Mouse (Mus musculus): ENCODE measurements around the gene Med13l. TPM values are rescaled to one million over a fixed set of nuclear protein-coding genes. Genes with fewer than 3 reads are reported as not detected.

The Med13l gene
- 17.0 and 17.1 TPM in 2 replicates for polyA plus RNA-seq (2016; fragmentation: Nextera tagmentation; extraction: Ambion mirVana)

DNA sequence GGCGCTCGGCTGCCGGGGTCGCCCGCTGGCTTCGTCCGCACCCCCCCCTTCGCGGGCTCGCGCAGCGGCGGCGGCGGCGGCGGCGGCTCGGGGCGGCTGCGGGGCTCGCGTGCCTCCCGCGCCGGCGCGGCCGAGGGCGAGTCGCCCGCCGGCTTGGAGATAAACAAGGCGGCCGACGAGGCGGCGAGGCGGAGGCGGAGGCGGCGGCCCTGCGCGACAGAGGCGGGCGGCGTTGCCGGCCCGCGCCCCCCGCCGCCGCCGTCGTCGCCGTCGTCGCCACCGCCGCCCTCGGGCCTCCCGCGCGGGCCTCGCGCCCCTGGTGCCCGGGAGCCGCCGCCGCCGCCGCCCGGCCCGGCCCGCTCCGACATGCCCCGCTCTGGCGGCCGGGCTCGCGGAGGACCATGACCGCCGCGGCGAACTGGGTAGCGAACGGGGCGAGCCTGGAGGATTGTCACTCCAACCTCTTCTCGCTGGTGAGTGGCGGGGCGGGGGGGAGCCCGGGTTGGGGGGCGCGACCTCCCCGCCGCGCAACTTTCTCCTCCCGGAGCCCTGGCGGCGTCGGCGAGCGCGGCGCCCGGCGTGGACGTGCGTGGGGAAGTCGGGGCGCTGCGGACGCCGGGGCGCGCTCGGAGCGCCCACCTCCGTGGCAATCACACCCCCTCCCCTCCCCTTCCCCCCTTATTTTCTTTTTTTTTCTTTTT is at the start of gene Med13l:
Med13l (plus strand) TSS at position 295 of the 701 bp plus-strand sequence.
- Histone ChIP-seq H3K4me3 (replicated peaks) (peak within 1 kb of the TSS; percentile 80), H3K4me1 (replicated peaks) (peaks cover 43% of the 10 kb centered on the region), H3K27ac (peak within 1 kb of the TSS; percentile 98), H3K27me3 (peaks cover 15% of the 10 kb centered on the region; the same call in 1 of the 2 replicates), H3K9me3 (no peaks in the 10 kb centered on the region), H3K9ac (replicated peaks) (peak within 1 kb of the TSS; percentile 95), H3K36me3 (no peaks in the 10 kb centered on the region), H3K4me2 (peak within 1 kb of the TSS; percentile 82)
- peak; percentile 70 for ATAC-seq (ENCODE audit: insufficient number of reproducible peaks, insufficient read depth, low FRiP score, low TSS enrichment, low read depth)
- WGBS: under 1% methylated on average over 77 of the region's 120 CpGs

DNA sequence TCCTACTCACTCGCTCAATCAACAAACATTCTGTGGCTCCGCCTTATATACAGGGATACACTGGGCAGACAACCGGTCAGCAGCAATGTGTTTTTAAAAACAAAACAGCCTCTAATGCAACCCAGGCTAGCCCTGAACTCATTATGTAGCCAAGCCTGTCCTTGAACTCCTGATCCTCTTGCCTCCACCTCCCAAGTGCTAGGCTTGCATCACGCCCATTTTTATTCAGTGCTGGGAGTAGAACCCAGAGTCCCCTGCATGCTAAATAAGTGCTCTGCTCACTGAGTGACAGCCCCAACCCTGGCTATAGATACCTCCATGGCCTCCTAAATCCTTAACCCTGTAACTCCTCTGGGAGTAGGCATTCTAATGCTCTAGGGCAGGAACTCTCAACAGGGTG is 49.5 kb upstream of the Med13l start:
- Histone ChIP-seq H3K27me3 (no peaks in the 10 kb centered on the region), H3K4me1 (replicated peaks) (peaks cover 39% of the 10 kb centered on the region), H3K27ac (no peak overlapping the region), H3K9me3 (no peaks in the 10 kb centered on the region), H3K4me3 (replicated peaks) (no peak overlapping the region), H3K4me2 (no peak overlapping the region), H3K36me3 (no peaks in the 10 kb centered on the region), H3K9ac (replicated peaks) (no peak overlapping the region)
- WGBS: 91% methylated on average over 4 of the region's 4 CpGs
- no peak for ATAC-seq (ENCODE audit: insufficient number of reproducible peaks, insufficient read depth, low FRiP score, low TSS enrichment, low read depth)

DNA sequence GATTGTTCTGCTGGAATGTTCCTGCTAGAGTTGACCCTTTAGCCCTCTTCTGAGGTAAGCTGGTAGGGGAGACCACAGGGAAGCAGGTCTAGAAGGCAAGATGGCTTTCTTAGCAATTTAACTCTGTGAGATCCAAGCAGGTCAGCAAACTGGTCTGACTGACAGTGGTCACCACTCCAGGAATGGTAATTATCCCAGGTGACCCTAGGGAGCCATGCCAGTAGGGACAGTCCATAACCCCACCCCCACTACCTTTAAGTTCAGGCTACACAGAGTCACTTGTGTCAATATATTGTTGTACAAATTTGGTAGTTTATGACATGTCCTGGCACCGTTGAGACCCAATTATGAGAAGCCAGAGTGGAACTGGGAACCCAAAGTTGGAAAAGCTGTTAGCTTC is 47.5 kb upstream of the Med13l start:
- Histone ChIP-seq H3K9ac (replicated peaks) (no peak overlapping the region), H3K4me3 (replicated peaks) (no peak overlapping the region; the same call in 1 of the 2 replicates), H3K36me3 (no peaks in the 10 kb centered on the region), H3K27me3 (no peaks in the 10 kb centered on the region), H3K9me3 (no peaks in the 10 kb centered on the region), H3K4me2 (0 out of 2 replicates have a peak overlapping the region, but pooled peaks have one; percentile 60), H3K27ac (peak overlapping the region; percentile 92; the same call in 1 of the 2 replicates), H3K4me1 (replicated peaks) (peaks cover 55% of the 10 kb centered on the region)
- ATAC-seq (ENCODE audit: insufficient number of reproducible peaks, insufficient read depth, low FRiP score, low TSS enrichment, low read depth): no peak
- 28% methylated on average over 1 of the region's 1 CpGs for WGBS

DNA sequence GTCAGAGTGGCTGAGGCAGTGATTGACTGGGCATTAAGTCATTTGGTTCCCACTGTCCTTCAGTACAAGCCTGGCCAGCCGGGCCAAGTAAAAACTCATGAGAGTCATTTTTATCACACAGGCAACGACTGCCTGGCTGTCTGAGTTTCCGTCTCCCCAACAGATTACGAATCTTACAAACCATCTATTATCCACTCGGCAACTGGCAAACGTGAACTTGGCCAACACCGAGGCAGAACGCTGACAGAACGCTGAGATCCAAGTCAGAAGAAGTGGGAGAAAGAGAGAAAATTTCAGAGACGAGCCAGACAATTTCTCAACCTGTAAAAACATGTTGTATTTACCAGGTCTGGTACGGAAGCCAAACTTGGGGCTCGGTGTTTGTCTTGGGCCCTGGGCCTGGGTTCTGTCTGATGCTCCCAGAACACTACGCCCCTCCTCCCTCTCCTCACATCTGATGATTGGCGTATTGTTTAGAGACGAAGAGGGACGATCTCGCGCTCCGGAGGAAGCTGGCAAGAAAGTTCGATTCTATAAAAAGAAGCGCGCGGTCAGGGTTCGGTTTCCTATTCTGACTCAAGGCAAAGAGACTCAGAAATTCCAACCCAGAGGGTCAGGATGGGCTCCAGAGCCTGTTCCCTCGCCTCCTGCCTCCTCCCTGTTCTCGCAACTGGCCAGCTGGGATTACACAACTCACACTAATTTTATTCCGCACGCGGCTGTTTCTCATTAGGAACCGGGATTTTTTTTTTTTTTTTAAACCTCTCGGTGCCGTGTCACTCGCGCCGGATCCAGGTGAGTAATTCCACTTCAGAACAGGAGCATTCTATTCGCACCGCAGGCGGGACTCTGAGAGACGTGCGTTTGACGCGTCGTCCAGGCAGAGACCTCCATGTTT is 46.6 kb upstream of the Med13l start:
- Histone ChIP-seq H3K4me1 (replicated peaks) (peaks cover 63% of the 10 kb centered on the region), H3K4me3 (replicated peaks) (peak overlapping the region; percentile 31), H3K9ac (replicated peaks) (peak overlapping the region; percentile 45; the same call in 1 of the 2 replicates), H3K27ac (peak overlapping the region; percentile 92), H3K9me3 (no peaks in the 10 kb centered on the region), H3K36me3 (no peaks in the 10 kb centered on the region), H3K4me2 (peak overlapping the region; percentile 60), H3K27me3 (no peaks in the 10 kb centered on the region)
- WGBS: 2% methylated on average over 43 of the region's 43 CpGs
- no peak for ATAC-seq (ENCODE audit: insufficient number of reproducible peaks, insufficient read depth, low FRiP score, low TSS enrichment, low read depth)

DNA sequence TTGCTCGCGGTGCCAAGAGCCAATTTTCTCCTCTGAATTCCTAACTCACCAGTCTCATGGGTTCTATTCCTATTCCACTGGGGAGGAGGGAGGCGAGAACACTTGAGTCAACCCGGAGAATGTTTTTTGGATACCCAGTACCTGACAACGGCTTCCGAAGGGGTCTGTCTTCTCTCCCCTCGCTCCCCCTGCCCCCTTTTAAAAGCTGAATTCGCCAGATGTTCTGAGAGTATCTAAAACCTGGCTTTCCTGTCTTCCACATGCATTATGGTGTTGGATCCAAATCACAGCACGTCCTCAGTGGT is 46.0 kb upstream of the Med13l start:
- Histone ChIP-seq H3K4me2 (peak overlapping the region; percentile 60), H3K4me1 (replicated peaks) (peaks cover 65% of the 10 kb centered on the region), H3K27ac (peak overlapping the region; percentile 92), H3K27me3 (no peaks in the 10 kb centered on the region), H3K9ac (replicated peaks) (peak overlapping the region; percentile 45; the same call in 1 of the 2 replicates), H3K9me3 (no peaks in the 10 kb centered on the region), H3K36me3 (no peaks in the 10 kb centered on the region), H3K4me3 (replicated peaks) (peak overlapping the region; percentile 31)
- 7% methylated on average over 9 of the region's 9 CpGs for WGBS
- ATAC-seq (ENCODE audit: insufficient number of reproducible peaks, insufficient read depth, low FRiP score, low TSS enrichment, low read depth): no peak

DNA sequence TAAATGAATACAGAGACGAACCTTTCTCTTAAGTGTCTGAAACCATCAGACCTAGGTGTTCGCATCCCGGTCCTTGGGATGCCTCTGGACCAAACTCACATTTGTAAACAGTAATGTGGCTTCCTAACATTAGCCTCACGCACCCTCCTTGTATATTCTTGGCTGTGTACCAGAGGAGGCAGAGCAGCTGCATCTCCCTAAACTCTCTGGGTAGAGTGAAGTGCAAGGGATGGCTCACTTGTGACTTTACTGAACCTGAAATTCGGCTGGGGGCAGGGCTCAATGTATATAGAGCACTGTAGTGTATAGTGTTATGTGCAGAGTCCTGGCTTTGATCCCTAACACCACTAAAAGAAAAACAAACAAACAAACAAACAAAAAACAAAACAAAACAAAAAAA is 45.6 kb upstream of the Med13l start:
- Histone ChIP-seq H3K4me3 (replicated peaks) (peak overlapping the region; percentile 31), H3K27me3 (no peaks in the 10 kb centered on the region), H3K4me2 (peak overlapping the region; percentile 60), H3K9ac (replicated peaks) (peak overlapping the region; percentile 45; the same call in 1 of the 2 replicates), H3K9me3 (no peaks in the 10 kb centered on the region), H3K27ac (peak overlapping the region; percentile 92), H3K4me1 (replicated peaks) (peaks cover 65% of the 10 kb centered on the region), H3K36me3 (no peaks in the 10 kb centered on the region)
- no peak for ATAC-seq (ENCODE audit: insufficient number of reproducible peaks, insufficient read depth, low FRiP score, low TSS enrichment, low read depth)
- WGBS: 28% methylated on average over 5 of the region's 5 CpGs

DNA sequence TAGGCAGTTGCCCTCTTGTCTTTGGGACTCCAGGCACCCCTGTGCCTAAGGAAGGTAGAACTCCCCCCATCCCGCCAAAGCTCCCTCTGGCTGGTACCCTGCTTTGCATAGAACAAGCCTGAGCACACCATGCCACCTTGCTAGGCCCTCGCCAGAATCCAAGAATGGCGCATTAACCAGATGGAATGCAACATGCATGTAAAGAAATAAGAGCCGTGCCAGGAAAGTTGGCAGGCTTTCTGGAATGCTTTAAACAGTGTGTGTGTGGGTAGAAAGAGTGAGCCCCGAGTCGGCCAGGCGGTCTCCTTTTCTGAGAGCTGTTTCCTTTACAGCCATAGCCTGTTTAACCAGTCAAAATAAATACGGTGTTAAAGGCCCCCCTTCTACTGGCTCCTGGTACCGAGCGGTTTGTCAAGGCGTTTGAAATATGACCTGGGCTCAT is 45.2 kb upstream of the Med13l start:
- H3K27me3 ChIP-seq: no peaks in the 10 kb centered on the region
- ATAC-seq (ENCODE audit: insufficient number of reproducible peaks, insufficient read depth, low FRiP score, low TSS enrichment, low read depth): peak; percentile 66; the same call in 1 of the 2 replicates
- H3K27ac ChIP-seq: peak overlapping the region; percentile 92
- H3K4me1 ChIP-seq (replicated peaks): peaks cover 65% of the 10 kb centered on the region
- no peaks in the 10 kb centered on the region for H3K9me3 ChIP-seq
- peak overlapping the region; percentile 60 for H3K4me2 ChIP-seq
- H3K9ac ChIP-seq (replicated peaks): no peak overlapping the region; the same call in 1 of the 2 replicates
- 5% methylated on average over 11 of the region's 11 CpGs for WGBS
- no peaks in the 10 kb centered on the region for H3K36me3 ChIP-seq
- 0 out of 2 replicates have a peak overlapping the region, but pooled peaks have one; percentile 31 for H3K4me3 ChIP-seq (replicated peaks)

DNA sequence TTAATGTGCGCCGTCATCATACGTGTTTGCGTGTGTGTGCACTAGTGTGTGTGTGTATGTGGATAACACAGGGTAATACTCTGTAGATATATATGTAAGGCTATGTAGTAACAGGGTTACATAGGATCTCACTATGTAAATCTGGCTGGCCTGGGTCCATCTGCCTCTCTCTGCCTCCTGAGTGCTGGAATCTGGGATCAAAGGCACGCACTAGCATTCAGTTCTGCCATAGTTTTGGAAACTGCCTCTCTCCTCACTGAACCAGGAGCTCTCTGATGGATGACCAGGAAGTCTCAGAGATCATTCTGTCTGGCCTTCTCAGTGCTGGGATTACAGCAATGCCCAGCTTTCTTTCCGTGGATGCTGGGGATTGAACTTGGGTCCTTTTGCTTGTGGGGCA is 44.4 kb upstream of the Med13l start:
- H3K9ac ChIP-seq (replicated peaks): 0 out of 2 replicates have a peak overlapping the region, but pooled peaks have one; percentile 18

DNA sequence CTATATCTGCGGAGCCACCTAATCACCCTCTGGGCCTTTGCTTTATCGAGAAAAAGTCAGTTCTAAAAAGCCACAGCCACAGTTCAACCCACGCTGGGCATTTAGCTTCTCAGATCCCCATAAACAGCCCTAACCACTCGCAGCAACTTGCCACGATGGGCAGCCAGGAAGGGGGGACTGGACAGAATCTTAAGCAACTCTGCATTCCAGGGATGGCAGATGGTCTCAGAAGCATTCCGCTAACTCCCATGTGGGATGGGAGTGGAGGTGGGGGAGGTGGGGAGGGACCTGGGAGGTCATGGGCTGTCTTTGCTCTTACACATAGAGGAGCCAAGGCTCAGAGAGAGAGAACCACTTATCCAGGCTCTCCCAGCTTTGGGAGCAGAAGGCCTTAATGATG is 44.0 kb upstream of the Med13l start:
- H3K27ac ChIP-seq: peak overlapping the region; percentile 92
- 0 out of 2 replicates have a peak overlapping the region, but pooled peaks have one; percentile 18 for H3K9ac ChIP-seq (replicated peaks)
- H3K4me1 ChIP-seq (replicated peaks): peaks cover 63% of the 10 kb centered on the region

More for the DNA sequence above, 44.4 kb upstream of the Med13l start:
- no peaks in the 10 kb centered on the region for H3K36me3 ChIP-seq
- H3K4me3 ChIP-seq (replicated peaks): no peak overlapping the region
- no peaks in the 10 kb centered on the region for H3K27me3 ChIP-seq
- H3K4me1 ChIP-seq (replicated peaks): peaks cover 65% of the 10 kb centered on the region
- peak overlapping the region; percentile 60; the same call in 1 of the 2 replicates for H3K4me2 ChIP-seq
- H3K9me3 ChIP-seq: no peaks in the 10 kb centered on the region
- 70% methylated on average over 6 of the region's 6 CpGs for WGBS
- ATAC-seq (ENCODE audit: insufficient number of reproducible peaks, insufficient read depth, low FRiP score, low TSS enrichment, low read depth): no peak
- H3K27ac ChIP-seq: peak overlapping the region; percentile 92

DNA sequence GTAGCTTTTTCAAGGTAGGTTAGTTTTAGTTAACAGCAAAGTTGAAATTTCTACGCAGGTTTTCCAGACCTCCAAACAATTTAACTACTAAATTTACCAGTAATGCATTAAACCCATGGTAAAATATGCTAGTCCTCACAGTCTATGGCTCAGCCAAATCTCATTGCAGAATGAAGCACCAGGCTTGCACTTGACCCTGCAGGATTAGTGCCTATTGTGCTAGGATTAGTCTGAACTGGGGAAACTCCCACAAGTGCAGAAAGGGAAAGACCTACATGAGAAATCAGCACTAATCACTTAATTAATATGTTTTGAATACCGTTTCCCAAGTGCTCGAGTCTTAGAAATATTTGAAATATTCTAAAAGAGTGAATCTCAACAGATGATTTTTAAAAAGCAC is 40.0 kb upstream of the Med13l start:
- Histone ChIP-seq H3K4me3 (replicated peaks) (no peak overlapping the region), H3K36me3 (no peaks in the 10 kb centered on the region), H3K9ac (replicated peaks) (no peak overlapping the region), H3K4me1 (replicated peaks) (peaks cover 38% of the 10 kb centered on the region), H3K27ac (no peak overlapping the region), H3K27me3 (no peaks in the 10 kb centered on the region), H3K4me2 (no peak overlapping the region), H3K9me3 (no peaks in the 10 kb centered on the region)
- WGBS: 78% methylated on average over 3 of the region's 3 CpGs
- ATAC-seq (ENCODE audit: insufficient number of reproducible peaks, insufficient read depth, low FRiP score, low TSS enrichment, low read depth): no peak

More for the DNA sequence above, 44.0 kb upstream of the Med13l start:
- H3K27me3 ChIP-seq: no peaks in the 10 kb centered on the region
- ATAC-seq (ENCODE audit: insufficient number of reproducible peaks, insufficient read depth, low FRiP score, low TSS enrichment, low read depth): no peak
- no peaks in the 10 kb centered on the region for H3K9me3 ChIP-seq
- no peaks in the 10 kb centered on the region for H3K36me3 ChIP-seq
- WGBS: 24% methylated on average over 6 of the region's 6 CpGs
- no peak overlapping the region for H3K4me2 ChIP-seq
- H3K4me3 ChIP-seq (replicated peaks): no peak overlapping the region

DNA sequence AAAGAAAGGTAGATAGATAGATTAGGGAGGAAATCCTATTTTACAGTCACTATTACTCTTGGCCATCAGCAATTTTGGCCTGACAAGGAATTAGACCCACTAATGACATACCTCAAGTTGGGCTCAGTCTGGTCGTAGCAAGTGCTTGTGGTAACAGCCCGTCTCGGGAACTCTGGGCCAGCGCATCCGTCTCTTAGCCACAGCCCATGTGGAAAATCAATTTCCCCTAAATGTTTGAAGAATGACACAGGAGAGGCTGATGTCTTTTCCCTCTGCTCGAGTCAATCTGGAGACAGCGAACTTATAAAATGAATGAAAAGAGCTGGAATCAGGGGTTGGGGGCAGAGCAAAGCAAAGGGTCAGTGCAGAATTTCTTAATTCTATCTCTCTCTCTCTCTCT is 36.1 kb upstream of the Med13l start:
- Histone ChIP-seq H3K4me2 (no peak overlapping the region), H3K36me3 (no peaks in the 10 kb centered on the region), H3K9ac (replicated peaks) (no peak overlapping the region), H3K27me3 (no peaks in the 10 kb centered on the region), H3K9me3 (no peaks in the 10 kb centered on the region), H3K4me1 (replicated peaks) (peaks cover 34% of the 10 kb centered on the region), H3K27ac (no peak overlapping the region), H3K4me3 (replicated peaks) (no peak overlapping the region)
- no peak for ATAC-seq (ENCODE audit: insufficient number of reproducible peaks, insufficient read depth, low FRiP score, low TSS enrichment, low read depth)
- WGBS: 51% methylated on average over 7 of the region's 7 CpGs

All from limb, embryonic 12.5 days (tissue).